ENCODE assay signal across 10 mouse cellular contexts in genomic region chr2:124772055-124772708, GRCm38 (mm10).
DNase-seq lines count a peak whose midpoint lies in the region; ATAC-seq and TF ChIP-seq lines count a peak whose summit lies in the region.
"Had no signal": no experiment of that assay in that cellular context is flagged by ENCODE, and none has a peak within 500 bp of the region (broad histone marks: within the 10 kb centered on the region; RNA-seq: fewer than 3 reads in every experiment).

No protein-coding gene starts in this region.

- intact Hi-C loops in left cerebral cortex, postnatal 4 days (cut with DNase I): no loop called here

- TF ChIP-seq CTCF in kidney, postnatal 0 days (IDR thresholded peaks at IDR 0.05; ENCODE audit: low read depth): no peak

- no peaks in the 10 kb centered on the region for H3K4me1 ChIP-seq in kidney, postnatal 0 days (replicated peaks; ENCODE audit: insufficient read depth, low read length)
- H3K4me1 ChIP-seq in lung, embryonic 16.5 days (replicated peaks; ENCODE audit: control insufficient read depth, insufficient read depth, low read length): peaks cover 9% of the 10 kb centered on the region

- no peak overlapping the region for H3K4me2 ChIP-seq in kidney, postnatal 0 days (ENCODE audit: low read length)
- H3K4me2 ChIP-seq in lung, embryonic 16.5 days (ENCODE audit: low read depth, low read length): no peak overlapping the region

- H3K36me3 ChIP-seq in kidney, postnatal 0 days (ENCODE audit: insufficient read depth, low read length): no peaks in the 10 kb centered on the region
- H3K36me3 ChIP-seq in lung, embryonic 16.5 days (ENCODE audit: control insufficient read depth, insufficient read depth, low read length): no peaks in the 10 kb centered on the region

- no peak overlapping the region for H3K4me3 ChIP-seq in kidney, postnatal 0 days (replicated peaks; ENCODE audit: low read depth, low read length)
- no peak overlapping the region for H3K4me3 ChIP-seq in lung, embryonic 16.5 days (ENCODE audit: low read length)

- WGBS in kidney, postnatal 0 days: 32% methylated on average over 11 of the region's 11 CpGs
- WGBS in lung, embryonic 16.5 days: 51% methylated on average over 11 of the region's 11 CpGs

- no peak overlapping the region for H3K9ac ChIP-seq in kidney, postnatal 0 days (ENCODE audit: low read depth, low read length)
- H3K9ac ChIP-seq in lung, embryonic 16.5 days (ENCODE audit: low read length): no peak overlapping the region
- H3K9ac ChIP-seq: forebrain, postnatal 0 days had no signal

- no peak for ATAC-seq in kidney, postnatal 0 days (replicated peaks; ENCODE audit: low FRiP score, low read depth)
- ATAC-seq in lung, embryonic 16.5 days (ENCODE audit: low read depth): peak; percentile 90
- ATAC-seq: forebrain, postnatal 0 days had no signal

- H3K27me3 ChIP-seq in kidney, postnatal 0 days (ENCODE audit: insufficient read depth, low read length): no peaks in the 10 kb centered on the region
- no peaks in the 10 kb centered on the region for H3K27me3 ChIP-seq in lung, embryonic 16.5 days (ENCODE audit: control insufficient read depth, insufficient read depth, low read depth, low read length)

- H3K27ac ChIP-seq in kidney, postnatal 0 days: no peak overlapping the region
- no peak overlapping the region for H3K27ac ChIP-seq in lung, embryonic 16.5 days (ENCODE audit: low read length)
- H3K27ac ChIP-seq: macrophage had no signal

- H3K9me3 ChIP-seq in kidney, postnatal 0 days (replicated peaks; ENCODE audit: low read length): no peaks in the 10 kb centered on the region
- no peaks in the 10 kb centered on the region for H3K9me3 ChIP-seq in lung, embryonic 16.5 days (ENCODE audit: control insufficient read depth, low read length)

- peak; percentile 37 for DNase-seq in kidney, postnatal 0 days (ENCODE audit: low spot score)
- no peak for DNase-seq in kidney, postnatal 4 days
- DNase-seq in gonadal fat pad, adult 2 months (ENCODE audit: low read depth): peak; percentile 12
- DNase-seq in retina, embryonic 14.5 days (ENCODE audit: low spot score): peak; percentile 52
- no peak for DNase-seq in frontal cortex, postnatal 10 days (ENCODE audit: low spot score in 2 of 2)
- DNase-seq in urinary bladder, postnatal 10 days (ENCODE audit: low spot score): no peak
- no peak for DNase-seq in left cerebral cortex, postnatal 4 days
- DNase-seq: forebrain, postnatal 0 days had no signal

Comparison
In these comparisons a context has a peak if more than half of its experiments do, and no peak if none do; other contexts are left out.
1. DNase-seq: peak in kidney, postnatal 0 days (single experiment), gonadal fat pad, adult 2 months (single experiment) and retina, embryonic 14.5 days (single experiment); none in kidney, postnatal 4 days (0 of 2), frontal cortex, postnatal 10 days (0 of 2), urinary bladder, postnatal 10 days (single experiment) and left cerebral cortex, postnatal 4 days (single experiment).